Mouse (Mus musculus) hindbrain, embryonic 15.5 days (tissue): ENCODE measurements around the gene Lamc1. TPM values are rescaled to one million over a fixed set of nuclear protein-coding genes. Genes with fewer than 3 reads are reported as not detected.

Experiments
- ATAC-seq: fragments of 200-750 bp; cut with Nextera tagmentation; 2 replicates; pipeline ENCODE4 v1.8.0; 2017; ENCODE audit warnings: low read depth, moderate number of reproducible peaks, moderate TSS enrichment; ENCODE audit not compliant: low FRiP score
- H3K27ac ChIP-seq: fragments of 300-500 bp; sonication (generic); replicated peaks from 2 replicates; pipeline ENCODE4 v1.5.1; 2015; ENCODE audit warnings: mild to moderate bottlenecking, inconsistent platforms
- H3K27me3 ChIP-seq: fragments of 300-500 bp; sonication (generic); 2 replicates; pipeline ENCODE4 v1.6.1; 2015; ENCODE audit warnings: control low read depth, inconsistent platforms
- H3K36me3 ChIP-seq: fragments of 300-500 bp; sonication (generic); 2 replicates; pipeline ENCODE4 v1.6.1; 2015; ENCODE audit warnings: control low read depth, inconsistent platforms
- H3K4me1 ChIP-seq: fragments of 300-500 bp; sonication (generic); replicated peaks from 2 replicates; pipeline ENCODE4 v1.6.1; 2015; ENCODE audit warnings: control low read depth, inconsistent platforms
- H3K4me2 ChIP-seq: fragments of 300-500 bp; sonication (generic); 2 replicates; pipeline ENCODE4 v1.6.1; 2015; ENCODE audit warnings: moderate library complexity, mild to moderate bottlenecking, inconsistent platforms
- H3K4me3 ChIP-seq: fragments of 300-500 bp; sonication (generic); 2 replicates; pipeline ENCODE4 v1.5.1; 2015; ENCODE audit warnings: mild to moderate bottlenecking, inconsistent platforms
- H3K9ac ChIP-seq: fragments of 300-500 bp; sonication (generic); 2 replicates; pipeline ENCODE4 v1.6.1; 2015; ENCODE audit warnings: inconsistent platforms
- H3K9me3 ChIP-seq: fragments of 300-500 bp; sonication (generic); 2 replicates; pipeline ENCODE4 v1.6.1; 2016; ENCODE audit warnings: control low read depth, inconsistent platforms
- WGBS: fragments of 180-500 bp; shearing (Covaris S2); methylation state at CpG from one replicate; pipeline ENCODE4 v1.1.7; 2015; 5-methylcytosine and 5-hydroxymethylcytosine counted together
- polyA plus RNA-seq: library from polyadenylated mRNA; unstranded; fragments of >200 nt; fragmentation: Nextera tagmentation; extraction: Ambion mirVana; gene quantifications from 2 replicates; pipeline ENCODE4 v1.2.1, GENCODE M21; 2015

The Lamc1 gene
- polyA plus RNA-seq, 1 experiment from 2014 or later: 19.2 TPM

GRCm38 (mm10) chr1:153173276-153173675 is 159.3 kb downstream of the Lamc1 start:
- H3K36me3 ChIP-seq: no peaks in the 10 kb centered on the region
- no peaks in the 10 kb centered on the region for H3K9me3 ChIP-seq
- no peaks in the 10 kb centered on the region for H3K27me3 ChIP-seq
- H3K9ac ChIP-seq: no peak overlapping the region
- H3K27ac ChIP-seq: no peak overlapping the region
- H3K4me2 ChIP-seq: no peak overlapping the region
- ATAC-seq: no peak
- 70% methylated on average over 3 of the region's 3 CpGs for WGBS
- H3K4me3 ChIP-seq: no peak overlapping the region
- H3K4me1 ChIP-seq: no peaks in the 10 kb centered on the region

GRCm38 (mm10) chr1:153172291-153172731 is 160.3 kb downstream of the Lamc1 start:
- no peak for ATAC-seq
- H3K9ac ChIP-seq: no peak overlapping the region
- 27% methylated on average over 9 of the region's 9 CpGs for WGBS

GRCm38 (mm10) chr1:153171011-153171410 is 161.6 kb downstream of the Lamc1 start:
- Histone ChIP-seq H3K4me3 (no peak overlapping the region), H3K9me3 (no peaks in the 10 kb centered on the region)
- no peak for ATAC-seq

More at GRCm38 (mm10) chr1:153172291-153172731, 160.3 kb downstream of the Lamc1 start:
- Histone ChIP-seq H3K36me3 (no peaks in the 10 kb centered on the region), H3K4me2 (no peak overlapping the region), H3K9me3 (no peaks in the 10 kb centered on the region), H3K27me3 (no peaks in the 10 kb centered on the region), H3K4me1 (no peaks in the 10 kb centered on the region), H3K4me3 (no peak overlapping the region), H3K27ac (no peak overlapping the region)

More at GRCm38 (mm10) chr1:153171011-153171410, 161.6 kb downstream of the Lamc1 start:
- no peak overlapping the region for H3K27ac ChIP-seq
- no peak overlapping the region for H3K4me2 ChIP-seq
- H3K9ac ChIP-seq: no peak overlapping the region
- no peaks in the 10 kb centered on the region for H3K36me3 ChIP-seq
- H3K4me1 ChIP-seq: no peaks in the 10 kb centered on the region
- H3K27me3 ChIP-seq: no peaks in the 10 kb centered on the region
- 73% methylated on average over 10 of the region's 10 CpGs for WGBS

Other genes starting within 250 kb of the Lamc1 start
- 1.8 and 2.8 TPM in 2 replicates for gene Lamc2, start 146.3 kb downstream of the Lamc1 start, polyA plus RNA-seq
- 0.66 and 1.0 TPM in 2 replicates for gene Shcbp1l, start 92.4 kb upstream of the Lamc1 start, polyA plus RNA-seq
- 23.5 and 32.2 TPM in 2 replicates for gene Dhx9, start 154.9 kb upstream of the Lamc1 start, polyA plus RNA-seq
- 12.1 and 14.7 TPM in 2 replicates for gene Npl, start 217.3 kb upstream of the Lamc1 start, polyA plus RNA-seq